In the genomic region with DNA sequence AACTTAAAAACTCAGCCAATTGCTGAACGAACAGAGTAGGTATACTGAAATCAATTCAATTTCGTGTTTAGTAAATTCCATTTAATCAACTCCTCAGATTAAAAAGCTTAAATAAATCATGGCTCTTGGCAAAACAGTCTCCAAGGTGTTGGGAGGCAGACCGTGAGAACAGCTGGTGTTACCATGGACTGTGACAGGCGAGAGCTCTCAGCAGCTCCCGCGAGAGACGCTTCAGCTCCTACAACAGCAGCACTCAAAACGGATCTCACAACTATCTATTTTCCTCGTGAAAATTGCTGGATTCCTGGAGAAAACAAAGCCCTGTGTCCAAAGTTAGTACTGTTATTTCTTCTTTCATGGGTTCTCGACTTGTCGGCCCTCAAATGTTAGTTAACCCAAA, we compare ENCODE assay signal across 15 mouse cellular contexts. TPM values are rescaled to one million over a fixed set of nuclear protein-coding genes. Genes with fewer than 3 reads are reported as not detected.
DNase-seq lines count a peak whose midpoint lies in the region; ATAC-seq and TF ChIP-seq lines count a peak whose summit lies in the region.
"Had no signal": no experiment of that assay in that cellular context is flagged by ENCODE, and none has a peak within 500 bp of the region (broad histone marks: within the 10 kb centered on the region; RNA-seq: fewer than 3 reads in every experiment).

No protein-coding gene starts in this region.

- H3K9me3 ChIP-seq in hindbrain, embryonic 13.5 days = no peaks in the 10 kb centered on the region
- H3K9me3 ChIP-seq in hindbrain, embryonic 11.5 days (ENCODE audit: control insufficient read depth, low read length) = no peaks in the 10 kb centered on the region
- H3K9me3 ChIP-seq in midbrain, postnatal 0 days (ENCODE audit: low read length) = no peaks in the 10 kb centered on the region
- H3K9me3 ChIP-seq in midbrain, embryonic 10.5 days (replicated peaks) = no peaks in the 10 kb centered on the region
- H3K9me3 ChIP-seq in hindbrain, embryonic 16.5 days (ENCODE audit: control insufficient read depth, low read length) = no peaks in the 10 kb centered on the region
- H3K9me3 ChIP-seq: stomach, embryonic 15.5 days had no signal

- 58% methylated on average over 11 of the region's 11 CpGs for WGBS in hindbrain, embryonic 13.5 days
- WGBS in hindbrain, embryonic 11.5 days = 77% methylated on average over 11 of the region's 11 CpGs
- WGBS in midbrain, postnatal 0 days = 60% methylated on average over 11 of the region's 11 CpGs
- 83% methylated on average over 11 of the region's 11 CpGs for WGBS in midbrain, embryonic 10.5 days
- WGBS in hindbrain, embryonic 16.5 days = 55% methylated on average over 11 of the region's 11 CpGs

- no peak for TF ChIP-seq CTCF in midbrain, postnatal 0 days (IDR thresholded peaks at IDR 0.05)

- peak; percentile 28 for DNase-seq in embryo, embryonic 10.5 days (ENCODE audit: low spot score)
- no peak for DNase-seq in embryo, embryonic 10 days (ENCODE audit: low spot score)
- no peak for DNase-seq in hindbrain, embryonic 11.5 days (ENCODE audit: low spot score)
- DNase-seq in midbrain, postnatal 0 days (ENCODE audit: low spot score) = peak; percentile 22
- DNase-seq in midbrain, embryonic 10.5 days (ENCODE audit: low spot score) = no peak
- no peak for DNase-seq in cerebellum, postnatal 36 days
- DNase-seq: cerebellum, adult 18-20 months; lung, adult 2 months; thymus, postnatal 14 days had no signal

- peaks cover 65% of the 10 kb centered on the region for H3K36me3 ChIP-seq in hindbrain, embryonic 13.5 days
- peaks cover 8% of the 10 kb centered on the region; the same call in 1 of the 2 replicates for H3K36me3 ChIP-seq in hindbrain, embryonic 11.5 days (ENCODE audit: control insufficient read depth, insufficient read depth, low read length)
- H3K36me3 ChIP-seq in midbrain, postnatal 0 days (ENCODE audit: insufficient read depth, low read length) = peaks cover 27% of the 10 kb centered on the region
- peaks cover 85% of the 10 kb centered on the region for H3K36me3 ChIP-seq in midbrain, embryonic 10.5 days
- H3K36me3 ChIP-seq in hindbrain, embryonic 16.5 days (ENCODE audit: control insufficient read depth, insufficient read depth, low read length) = peaks cover 27% of the 10 kb centered on the region

- no peak for ATAC-seq in hindbrain, embryonic 13.5 days (ENCODE audit: low FRiP score)
- no peak for ATAC-seq in hindbrain, embryonic 11.5 days (ENCODE audit: low FRiP score)
- no peak for ATAC-seq in midbrain, postnatal 0 days (ENCODE audit: low FRiP score)
- ATAC-seq in hindbrain, embryonic 16.5 days = 0 out of 2 replicates have a peak, but pooled peaks have one; percentile 54
- ATAC-seq: Patski had no signal

- no peak overlapping the region for H3K4me2 ChIP-seq in hindbrain, embryonic 13.5 days
- H3K4me2 ChIP-seq in hindbrain, embryonic 11.5 days (replicated peaks; ENCODE audit: low read depth, low read length) = no peak overlapping the region
- no peak overlapping the region for H3K4me2 ChIP-seq in midbrain, postnatal 0 days (ENCODE audit: low read depth, low read length, poor library complexity, severe bottlenecking)
- no peak overlapping the region for H3K4me2 ChIP-seq in hindbrain, embryonic 16.5 days (ENCODE audit: low read length)
- H3K4me2 ChIP-seq: stomach, embryonic 15.5 days had no signal

- no peaks in the 10 kb centered on the region for H3K27me3 ChIP-seq in hindbrain, embryonic 13.5 days
- no peaks in the 10 kb centered on the region for H3K27me3 ChIP-seq in hindbrain, embryonic 11.5 days (ENCODE audit: control insufficient read depth, insufficient read depth, low read length)
- no peaks in the 10 kb centered on the region for H3K27me3 ChIP-seq in midbrain, postnatal 0 days (ENCODE audit: insufficient read depth, low read length)
- no peaks in the 10 kb centered on the region for H3K27me3 ChIP-seq in midbrain, embryonic 10.5 days (ENCODE audit: low read depth, poor library complexity, severe bottlenecking)
- no peaks in the 10 kb centered on the region for H3K27me3 ChIP-seq in hindbrain, embryonic 16.5 days (replicated peaks; ENCODE audit: control insufficient read depth, insufficient read depth, low read length)
- H3K27me3 ChIP-seq: Patski; stomach, embryonic 15.5 days had no signal

- H3K4me1 ChIP-seq in hindbrain, embryonic 13.5 days (replicated peaks) = peaks cover 10% of the 10 kb centered on the region; the same call in 1 of the 2 replicates
- H3K4me1 ChIP-seq in hindbrain, embryonic 11.5 days (replicated peaks; ENCODE audit: control insufficient read depth, insufficient read depth, low read length) = no peaks in the 10 kb centered on the region
- no peaks in the 10 kb centered on the region for H3K4me1 ChIP-seq in midbrain, postnatal 0 days (ENCODE audit: insufficient read depth, low read length)
- peaks cover 6% of the 10 kb centered on the region; the same call in 1 of the 2 replicates for H3K4me1 ChIP-seq in midbrain, embryonic 10.5 days
- no peaks in the 10 kb centered on the region for H3K4me1 ChIP-seq in hindbrain, embryonic 16.5 days (ENCODE audit: control insufficient read depth, insufficient read depth, low read depth, low read length)

- no peak overlapping the region for H3K4me3 ChIP-seq in hindbrain, embryonic 13.5 days
- H3K4me3 ChIP-seq in hindbrain, embryonic 11.5 days (ENCODE audit: low read depth, low read length) = no peak overlapping the region
- no peak overlapping the region for H3K4me3 ChIP-seq in midbrain, postnatal 0 days (ENCODE audit: low read depth, low read length)
- H3K4me3 ChIP-seq in midbrain, embryonic 10.5 days = no peak overlapping the region
- no peak overlapping the region for H3K4me3 ChIP-seq in hindbrain, embryonic 16.5 days (ENCODE audit: low read length)
- H3K4me3 ChIP-seq: stomach, embryonic 15.5 days had no signal

- H3K27ac ChIP-seq in hindbrain, embryonic 13.5 days = peak overlapping the region; percentile 23; the same call in 1 of the 2 replicates
- H3K27ac ChIP-seq in hindbrain, embryonic 11.5 days (ENCODE audit: low read depth, low read length) = no peak overlapping the region
- H3K27ac ChIP-seq in midbrain, postnatal 0 days (ENCODE audit: low read depth, low read length) = no peak overlapping the region
- no peak overlapping the region for H3K27ac ChIP-seq in midbrain, embryonic 10.5 days (replicated peaks)
- no peak overlapping the region for H3K27ac ChIP-seq in hindbrain, embryonic 16.5 days (ENCODE audit: low read depth, low read length)

- H3K9ac ChIP-seq in hindbrain, embryonic 13.5 days = no peak overlapping the region
- H3K9ac ChIP-seq in hindbrain, embryonic 11.5 days (ENCODE audit: low read depth, low read length) = no peak overlapping the region
- no peak overlapping the region for H3K9ac ChIP-seq in midbrain, postnatal 0 days (replicated peaks; ENCODE audit: low read length, poor library complexity, severe bottlenecking)
- no peak overlapping the region for H3K9ac ChIP-seq in hindbrain, embryonic 16.5 days (ENCODE audit: low read depth, low read length)
- H3K9ac ChIP-seq: stomach, embryonic 15.5 days had no signal

RNA-seq across cellular contexts. Expression of a gene that starts 53.8 kb away (rescaled TPM):
- polyA plus RNA-seq in hindbrain, embryonic 13.5 days (2015; fragmentation: Nextera tagmentation; extraction: Ambion mirVana) = 0.08 TPM in 1 of 2 replicates, not detected in the other
- 0.15 and 0.17 TPM in 2 replicates for polyA plus RNA-seq in hindbrain, embryonic 11.5 days (2014; fragmentation: Nextera tagmentation; extraction: Ambion mirVana)
- not detected in 2 replicates for total RNA-seq in midbrain, postnatal 0 days (2014; rRNA removed)
- polyA plus RNA-seq in midbrain, postnatal 0 days (2015; fragmentation: Nextera tagmentation; extraction: Ambion mirVana) = not detected in 2 replicates
- 0.09 and 0.12 TPM in 2 replicates for polyA plus RNA-seq in midbrain, embryonic 10.5 days (2016; fragmentation: Nextera tagmentation; extraction: Ambion mirVana)
- polyA plus RNA-seq in hindbrain, embryonic 16.5 days (2015; fragmentation: Nextera tagmentation; extraction: Ambion mirVana) = 0.07 and 0.10 TPM in 2 replicates
- total RNA-seq: layer of hippocampus, adult 8-10 months had no signal
- polyA plus RNA-seq: cortical plate, adult 2 months; Patski had no signal

Comparison
In these comparisons a context has a peak if more than half of its experiments do, and no peak if none do; other contexts are left out.
1. DNase-seq: peak in embryo, embryonic 10.5 days (single experiment) and midbrain, postnatal 0 days (single experiment); none in embryo, embryonic 10 days (single experiment), hindbrain, embryonic 11.5 days (single experiment), midbrain, embryonic 10.5 days (single experiment) and cerebellum, postnatal 36 days (0 of 2).